Mouse (Mus musculus): ENCODE measurements around the gene Cpvl. TPM values are rescaled to one million over a fixed set of nuclear protein-coding genes. Genes with fewer than 3 reads are reported as not detected.

Cpvl gene
- total and polyA plus RNA-seq, 2 experiments = not detected

- Histone ChIP-seq H3K4me1 (ENCODE audit: control insufficient read depth, insufficient read depth, low read length) (peaks cover 11% of the 10 kb centered on the region), H3K9ac (ENCODE audit: low read depth, low read length) (no peak overlapping the region), H3K27me3 (ENCODE audit: control insufficient read depth, insufficient read depth, low read length) (no peaks in the 10 kb centered on the region), H3K27ac (replicated peaks; ENCODE audit: insufficient read depth, low read depth, low read length) (no peak overlapping the region), H3K36me3 (ENCODE audit: control insufficient read depth, insufficient read depth, low read length) (no peaks in the 10 kb centered on the region), H3K4me3 (ENCODE audit: insufficient read depth, low read depth, low read length) (no peak overlapping the region), H3K79me2 (ENCODE audit: control insufficient read depth, insufficient read depth, low read length) (no peaks in the 10 kb centered on the region)
- WGBS = 82% methylated on average over 3 of the region's 3 CpGs
- no peak for DNase-seq (ENCODE audit: extremely low read depth, low read depth, low spot score)
- TF ChIP-seq POLR2A (IDR thresholded peaks at IDR 0.05; ENCODE audit: extremely low read depth, insufficient read depth, low read length) (no peak), CTCF (IDR thresholded peaks at IDR 0.05; ENCODE audit: low read depth, low read length) (no peak)
These were observed 74.3 kb downstream of the Cpvl start for GRCm38 (mm10) chr6:53904186-53904585.

- Histone ChIP-seq H3K79me2 (ENCODE audit: control insufficient read depth, insufficient read depth, low read length) (no peaks in the 10 kb centered on the region), H3K9ac (ENCODE audit: low read depth, low read length) (no peak overlapping the region), H3K4me1 (ENCODE audit: control insufficient read depth, insufficient read depth, low read length) (peaks cover 11% of the 10 kb centered on the region), H3K4me3 (ENCODE audit: insufficient read depth, low read depth, low read length) (no peak overlapping the region), H3K27ac (replicated peaks; ENCODE audit: insufficient read depth, low read depth, low read length) (no peak overlapping the region), H3K36me3 (ENCODE audit: control insufficient read depth, insufficient read depth, low read length) (no peaks in the 10 kb centered on the region), H3K27me3 (ENCODE audit: control insufficient read depth, insufficient read depth, low read length) (no peaks in the 10 kb centered on the region)
- no peak for DNase-seq (ENCODE audit: extremely low read depth, low read depth, low spot score)
- 90% methylated on average over 8 of the region's 8 CpGs for WGBS
- TF ChIP-seq CTCF (IDR thresholded peaks at IDR 0.05; ENCODE audit: low read depth, low read length) = no peak
- no peak for TF ChIP-seq POLR2A (IDR thresholded peaks at IDR 0.05; ENCODE audit: extremely low read depth, insufficient read depth, low read length)
These were observed 76.7 kb downstream of the Cpvl start for GRCm38 (mm10) chr6:53901741-53902140.

- no peak overlapping the region for H3K4me3 ChIP-seq (ENCODE audit: insufficient read depth, low read depth, low read length)
- no peak overlapping the region for H3K27ac ChIP-seq (replicated peaks; ENCODE audit: insufficient read depth, low read depth, low read length)
- H3K36me3 ChIP-seq (ENCODE audit: control insufficient read depth, insufficient read depth, low read length) = no peaks in the 10 kb centered on the region
- 95% methylated on average over 7 of the region's 7 CpGs for WGBS
- no peaks in the 10 kb centered on the region for H3K79me2 ChIP-seq (ENCODE audit: control insufficient read depth, insufficient read depth, low read length)
- H3K4me1 ChIP-seq (ENCODE audit: control insufficient read depth, insufficient read depth, low read length) = no peaks in the 10 kb centered on the region
- TF ChIP-seq POLR2A (IDR thresholded peaks at IDR 0.05; ENCODE audit: extremely low read depth, insufficient read depth, low read length) (no peak), CTCF (IDR thresholded peaks at IDR 0.05; ENCODE audit: low read depth, low read length) (no peak)
- no peak for DNase-seq (ENCODE audit: extremely low read depth, low read depth, low spot score)
- H3K9ac ChIP-seq (ENCODE audit: low read depth, low read length) = no peak overlapping the region
- H3K27me3 ChIP-seq (ENCODE audit: control insufficient read depth, insufficient read depth, low read length) = no peaks in the 10 kb centered on the region
These were observed 80.5 kb downstream of the Cpvl start for GRCm38 (mm10) chr6:53897872-53898464.

- no peak overlapping the region for H3K9ac ChIP-seq (ENCODE audit: low read depth, low read length)
- no peaks in the 10 kb centered on the region for H3K27me3 ChIP-seq (ENCODE audit: control insufficient read depth, insufficient read depth, low read length)
- H3K27ac ChIP-seq (replicated peaks; ENCODE audit: insufficient read depth, low read depth, low read length) = no peak overlapping the region
- WGBS = 92% methylated on average over 6 of the region's 6 CpGs
- no peaks in the 10 kb centered on the region for H3K36me3 ChIP-seq (ENCODE audit: control insufficient read depth, insufficient read depth, low read length)
- H3K4me3 ChIP-seq (ENCODE audit: insufficient read depth, low read depth, low read length) = no peak overlapping the region
- no peaks in the 10 kb centered on the region for H3K4me1 ChIP-seq (ENCODE audit: control insufficient read depth, insufficient read depth, low read length)
- H3K79me2 ChIP-seq (ENCODE audit: control insufficient read depth, insufficient read depth, low read length) = no peaks in the 10 kb centered on the region
- TF ChIP-seq CTCF (IDR thresholded peaks at IDR 0.05; ENCODE audit: low read depth, low read length) = no peak
- no peak for TF ChIP-seq POLR2A (IDR thresholded peaks at IDR 0.05; ENCODE audit: extremely low read depth, insufficient read depth, low read length)
- no peak for DNase-seq (ENCODE audit: extremely low read depth, low read depth, low spot score)
These were observed 81.3 kb downstream of the Cpvl start for GRCm38 (mm10) chr6:53897126-53897525.

- Histone ChIP-seq H3K4me3 (ENCODE audit: insufficient read depth, low read depth, low read length) (no peak overlapping the region), H3K36me3 (ENCODE audit: control insufficient read depth, insufficient read depth, low read length) (no peaks in the 10 kb centered on the region), H3K27me3 (ENCODE audit: control insufficient read depth, insufficient read depth, low read length) (no peaks in the 10 kb centered on the region), H3K4me1 (ENCODE audit: control insufficient read depth, insufficient read depth, low read length) (no peaks in the 10 kb centered on the region), H3K9ac (ENCODE audit: low read depth, low read length) (no peak overlapping the region), H3K79me2 (ENCODE audit: control insufficient read depth, insufficient read depth, low read length) (no peaks in the 10 kb centered on the region), H3K27ac (replicated peaks; ENCODE audit: insufficient read depth, low read depth, low read length) (no peak overlapping the region)
- DNase-seq (ENCODE audit: extremely low read depth, low read depth, low spot score) = no peak
- 79% methylated on average over 3 of the region's 3 CpGs for WGBS
- TF ChIP-seq POLR2A (IDR thresholded peaks at IDR 0.05; ENCODE audit: extremely low read depth, insufficient read depth, low read length) = no peak
- TF ChIP-seq CTCF (IDR thresholded peaks at IDR 0.05; ENCODE audit: low read depth, low read length) = no peak
These were observed 84.7 kb downstream of the Cpvl start for GRCm38 (mm10) chr6:53893731-53894130.

GRCm38 (mm10) chr6:53891109-53891508 is 87.4 kb downstream of the Cpvl start:
- no peak for DNase-seq (ENCODE audit: extremely low read depth, low read depth, low spot score)
- H3K4me3 ChIP-seq (ENCODE audit: insufficient read depth, low read depth, low read length) = no peak overlapping the region
- H3K9ac ChIP-seq (ENCODE audit: low read depth, low read length) = no peak overlapping the region
- no peaks in the 10 kb centered on the region for H3K36me3 ChIP-seq (ENCODE audit: control insufficient read depth, insufficient read depth, low read length)
- no peaks in the 10 kb centered on the region for H3K4me1 ChIP-seq (ENCODE audit: control insufficient read depth, insufficient read depth, low read length)
- no peaks in the 10 kb centered on the region for H3K79me2 ChIP-seq (ENCODE audit: control insufficient read depth, insufficient read depth, low read length)
- WGBS = 77% methylated on average over 3 of the region's 3 CpGs
- no peaks in the 10 kb centered on the region for H3K27me3 ChIP-seq (ENCODE audit: control insufficient read depth, insufficient read depth, low read length)
- no peak overlapping the region for H3K27ac ChIP-seq (replicated peaks; ENCODE audit: insufficient read depth, low read depth, low read length)
- TF ChIP-seq POLR2A (IDR thresholded peaks at IDR 0.05; ENCODE audit: extremely low read depth, insufficient read depth, low read length) (no peak), CTCF (IDR thresholded peaks at IDR 0.05; ENCODE audit: low read depth, low read length) (no peak)
